Mouse (Mus musculus): ENCODE data around the gene Sh3bgrl2.

Gene Sh3bgrl2

DNA sequence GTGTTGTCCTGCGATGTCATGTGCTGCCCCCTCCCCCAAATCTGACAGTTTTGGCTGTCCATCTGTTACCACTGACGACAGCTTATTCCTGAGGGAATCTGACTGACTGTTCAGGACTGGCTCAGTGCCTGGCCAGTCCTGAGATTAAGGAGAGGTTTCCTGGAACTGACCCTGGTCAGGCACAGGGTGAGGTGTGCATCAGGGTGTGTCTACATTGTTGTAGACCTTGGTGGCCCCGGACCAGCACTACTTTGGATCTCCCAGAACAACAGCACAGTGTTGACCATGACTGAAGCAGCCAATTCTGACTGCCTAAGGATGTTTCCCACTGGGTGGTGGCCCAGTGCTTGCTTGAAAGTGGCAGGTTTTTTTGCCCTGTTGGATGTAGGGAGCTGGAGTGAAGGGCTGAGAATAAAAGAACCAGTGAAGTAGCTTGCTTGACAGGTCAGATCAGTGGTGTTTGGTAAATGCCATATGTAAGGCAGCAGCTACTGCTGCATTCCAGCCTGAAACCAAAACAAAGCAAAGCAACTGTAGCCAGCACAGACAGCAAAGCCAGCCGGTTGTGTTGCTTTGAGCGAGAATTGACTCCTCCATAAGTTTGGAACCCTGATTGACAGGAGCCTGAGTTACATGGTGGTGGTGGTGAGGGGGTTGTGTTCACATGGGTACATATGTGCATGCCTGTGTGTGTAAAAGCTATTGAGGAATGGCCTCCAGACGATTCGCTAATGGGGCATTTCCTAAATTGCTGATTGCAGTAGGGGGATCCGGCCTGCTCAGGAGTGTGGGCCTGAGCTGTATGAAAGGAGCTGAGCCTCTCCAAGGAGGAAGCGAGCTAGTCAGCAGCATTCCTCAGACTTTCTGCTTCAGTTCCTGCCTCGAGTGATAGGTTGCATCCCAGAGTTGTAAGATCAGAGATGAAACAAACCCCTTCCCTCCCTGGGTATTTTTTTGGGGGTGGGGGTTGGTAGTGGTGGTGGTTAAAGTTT lies 8.9 kb downstream of the Sh3bgrl2 start:
- in situ Hi-C loops (cut with MboI; ENCODE audit: low sequenced_read_pairs): no loop called here

DNA sequence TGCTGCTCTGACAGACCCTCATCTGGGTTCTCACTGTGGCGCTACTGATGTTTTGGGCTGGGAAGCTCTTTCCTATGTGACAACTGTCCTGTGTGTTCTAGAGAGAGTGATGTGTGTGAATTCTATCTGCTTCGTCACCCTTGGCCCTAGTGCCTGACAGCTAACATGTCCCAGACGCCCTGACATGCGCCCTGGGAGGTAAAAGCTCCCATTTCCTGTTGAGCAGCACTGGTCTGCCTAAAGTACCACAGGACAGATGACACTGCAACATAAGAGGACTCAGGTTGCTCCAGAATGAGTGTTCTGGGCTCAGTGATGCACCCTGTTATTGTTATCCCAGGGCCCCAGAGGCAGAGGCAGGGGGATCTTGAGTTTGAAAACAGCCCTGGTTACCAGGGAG lies 12.5 kb downstream of the Sh3bgrl2 start:
- in situ Hi-C loops (cut with MboI; ENCODE audit: low sequenced_read_pairs): no loop called here

DNA sequence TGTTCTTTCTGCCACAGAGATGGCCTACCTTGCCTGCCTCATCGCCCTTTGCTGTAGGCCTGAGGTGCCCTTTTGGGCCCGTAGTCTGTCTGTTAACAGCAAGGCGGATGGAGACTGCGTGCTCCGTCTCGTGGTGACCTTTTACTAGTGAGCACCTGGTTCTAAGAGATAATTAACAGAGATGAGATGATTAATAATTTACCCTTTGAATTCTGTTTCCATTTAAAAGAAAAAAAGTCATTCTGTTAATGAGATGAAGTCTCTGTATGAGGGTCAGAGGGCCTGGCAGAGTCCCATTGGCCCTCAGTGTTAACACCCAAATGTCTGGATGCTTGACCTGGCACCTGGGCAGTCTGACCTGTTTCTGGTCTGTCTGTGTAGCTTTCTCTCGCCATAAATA lies 14.8 kb downstream of the Sh3bgrl2 start:
- in situ Hi-C loops (cut with MboI; ENCODE audit: low sequenced_read_pairs): no loop called here

DNA sequence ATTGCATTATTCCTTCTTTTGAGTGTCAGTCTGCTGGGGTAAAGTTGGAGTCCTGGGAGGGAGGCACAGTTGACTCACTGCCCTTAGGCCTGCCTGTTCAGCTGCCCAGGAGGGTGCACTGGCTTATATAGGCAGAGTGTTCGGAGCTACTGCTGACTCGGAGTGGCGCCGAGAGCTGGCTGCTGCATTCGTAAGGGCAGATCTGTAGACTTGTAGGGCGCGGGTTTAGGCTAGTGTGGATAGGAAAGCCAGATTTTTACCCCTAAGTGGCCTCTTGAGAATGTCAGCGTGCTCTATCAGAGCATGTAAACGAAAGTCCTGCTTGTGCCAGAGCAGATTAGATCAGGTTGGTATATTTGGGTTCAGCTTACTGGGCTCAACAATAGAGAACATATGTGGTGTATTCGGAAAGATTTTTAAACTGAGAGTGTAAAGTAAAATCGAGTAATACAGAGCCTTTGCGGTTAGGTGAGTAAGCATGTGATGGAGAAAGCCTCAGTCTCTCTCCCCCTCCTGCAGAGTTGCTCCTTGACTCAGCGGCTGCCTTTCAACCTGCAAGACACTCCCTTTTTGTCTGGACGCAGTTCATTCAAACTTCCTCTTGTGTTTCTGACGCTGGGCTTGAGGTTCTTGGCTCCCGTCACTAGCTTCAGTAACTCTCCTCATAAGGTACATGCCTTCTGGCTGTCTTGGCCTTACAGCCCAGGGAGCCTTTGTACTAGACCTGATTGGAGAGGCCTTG lies 15.9 kb downstream of the Sh3bgrl2 start:
- in situ Hi-C loops (cut with MboI; ENCODE audit: low sequenced_read_pairs): no loop called here

DNA sequence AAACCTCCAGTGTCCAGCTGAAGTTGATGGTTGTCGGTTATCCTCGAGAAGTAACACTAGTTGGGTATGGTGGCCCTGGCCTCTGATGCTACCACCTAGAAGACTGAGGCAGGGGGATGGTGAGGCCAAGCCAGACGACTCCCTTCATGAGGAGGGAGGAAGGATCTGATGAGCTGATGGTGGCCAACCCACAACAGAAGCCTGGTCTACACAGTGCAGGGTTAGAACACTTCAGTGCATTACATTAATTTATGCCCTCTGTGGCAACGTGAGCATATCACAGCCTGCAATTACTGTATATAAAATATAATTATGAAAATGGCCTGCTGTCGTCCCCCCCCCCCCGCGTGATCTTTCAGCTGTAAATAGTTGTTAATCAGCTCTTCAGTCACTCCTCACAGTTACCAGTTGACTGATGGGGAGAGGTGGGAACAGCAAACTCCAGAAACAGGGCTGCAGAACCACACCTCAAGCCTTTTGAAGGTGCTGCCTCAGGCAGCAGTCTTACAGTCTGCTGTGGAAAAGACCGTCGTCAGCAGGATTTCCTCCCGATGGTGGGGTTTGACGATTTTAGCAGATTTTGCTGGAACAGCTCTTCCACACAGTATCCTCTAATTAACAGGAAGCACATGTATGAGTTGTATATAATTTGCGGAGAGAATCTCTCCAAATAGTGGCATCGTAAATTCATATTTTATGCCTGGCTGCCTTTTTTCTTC lies 17.0 kb downstream of the Sh3bgrl2 start:
- in situ Hi-C loops (cut with MboI; ENCODE audit: low sequenced_read_pairs): no loop called here

DNA sequence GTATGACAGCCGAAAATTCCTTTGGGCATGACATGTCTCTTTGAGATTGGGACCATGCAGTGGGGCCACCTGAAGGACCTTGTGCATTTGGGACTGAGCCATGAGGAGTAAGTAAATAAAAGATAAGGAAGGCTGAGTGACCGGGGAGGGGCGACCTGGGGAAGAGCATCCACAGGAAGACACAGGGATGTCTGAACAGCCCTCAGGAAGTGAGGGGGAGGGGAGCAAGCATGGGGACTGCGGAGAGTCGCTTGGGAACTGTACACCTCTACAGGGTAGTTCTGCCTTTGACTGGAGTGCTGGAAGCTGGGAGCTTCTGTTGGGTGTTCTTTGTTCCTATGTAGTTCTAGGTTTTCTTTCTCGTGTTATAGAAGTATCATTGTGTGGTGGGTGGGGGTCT lies 18.0 kb downstream of the Sh3bgrl2 start:
- in situ Hi-C loops (cut with MboI; ENCODE audit: low sequenced_read_pairs): no loop called here

DNA sequence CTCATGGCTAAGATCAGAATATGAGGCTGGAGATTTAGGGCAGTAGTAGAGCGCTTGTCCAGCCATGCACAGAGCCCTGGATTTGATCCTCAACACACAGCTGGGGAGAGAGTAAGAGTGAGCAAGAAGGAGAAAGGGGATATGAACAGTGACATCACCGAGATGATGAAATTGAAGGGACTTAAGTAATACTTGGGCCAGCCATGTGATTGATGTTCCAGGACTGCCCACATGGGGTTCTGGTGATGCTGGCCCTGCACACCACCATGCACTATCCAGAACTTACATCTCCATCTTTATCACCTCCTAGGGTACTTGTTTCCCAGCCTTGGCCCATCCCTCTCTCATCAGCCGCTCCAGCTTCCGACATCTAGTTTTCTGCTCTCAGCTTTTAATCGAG lies 20.0 kb downstream of the Sh3bgrl2 start:
- in situ Hi-C loops (cut with MboI; ENCODE audit: low sequenced_read_pairs): no loop called here

DNA sequence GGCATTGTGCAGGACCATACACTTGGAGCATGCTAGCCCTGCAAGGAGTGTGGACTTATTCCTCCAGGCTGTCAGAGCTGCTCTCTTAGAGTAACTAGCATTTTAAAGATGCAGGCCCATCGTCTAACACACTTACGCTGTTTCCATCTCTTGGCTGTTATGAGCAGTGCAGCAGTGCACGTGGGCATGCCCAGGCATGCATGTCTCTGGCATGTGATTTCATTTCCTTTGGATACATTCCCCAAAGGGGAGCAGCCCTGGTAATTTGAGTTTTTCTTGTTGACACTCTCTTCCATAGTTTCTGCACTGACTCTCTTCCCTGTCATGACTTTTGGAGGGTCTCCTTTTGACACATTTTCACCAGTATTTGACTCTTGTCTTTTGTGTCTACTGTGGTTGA lies 20.8 kb downstream of the Sh3bgrl2 start:
- in situ Hi-C loops (cut with MboI; ENCODE audit: low sequenced_read_pairs): no loop called here

DNA sequence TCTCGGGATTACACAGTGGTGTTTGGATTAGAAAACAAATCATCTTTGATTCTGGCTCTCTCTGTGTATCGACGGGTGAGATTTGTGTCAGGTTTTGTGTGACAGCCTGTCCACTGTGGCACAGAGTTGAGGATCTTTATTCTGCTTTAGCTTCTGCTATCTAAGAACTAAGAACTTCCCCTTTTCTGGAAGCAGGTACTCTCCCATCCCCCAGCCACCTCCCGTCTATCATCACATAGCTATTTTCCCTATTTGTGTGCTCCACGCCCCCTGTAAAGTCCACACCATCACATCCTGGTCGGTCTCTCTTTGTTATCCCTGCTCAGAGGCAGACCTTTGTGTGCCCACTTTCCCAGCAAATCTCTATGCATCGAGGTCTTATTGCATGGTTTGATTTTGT lies 21.8 kb downstream of the Sh3bgrl2 start:
- in situ Hi-C loops (cut with MboI; ENCODE audit: low sequenced_read_pairs): no loop called here

DNA sequence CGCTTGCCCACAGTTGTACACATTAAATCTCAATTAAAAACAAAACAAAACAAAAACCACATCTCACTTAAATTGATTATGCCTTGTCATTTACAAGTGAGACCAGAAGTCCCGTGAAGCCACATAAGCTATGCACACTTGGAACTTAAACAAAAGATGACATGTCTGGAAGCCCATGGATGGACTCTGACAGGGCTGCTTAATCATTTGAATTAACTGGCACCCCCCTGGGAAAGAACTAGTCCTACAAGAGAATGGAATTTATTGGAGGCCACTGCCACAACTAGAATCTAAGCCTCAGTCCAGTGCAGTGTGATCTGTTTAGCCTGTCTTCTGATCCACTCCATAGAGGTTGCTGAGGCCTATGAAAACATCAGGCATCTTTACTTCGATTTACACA lies 23.2 kb downstream of the Sh3bgrl2 start:
- in situ Hi-C loops (cut with MboI; ENCODE audit: low sequenced_read_pairs): no loop called here

DNA sequence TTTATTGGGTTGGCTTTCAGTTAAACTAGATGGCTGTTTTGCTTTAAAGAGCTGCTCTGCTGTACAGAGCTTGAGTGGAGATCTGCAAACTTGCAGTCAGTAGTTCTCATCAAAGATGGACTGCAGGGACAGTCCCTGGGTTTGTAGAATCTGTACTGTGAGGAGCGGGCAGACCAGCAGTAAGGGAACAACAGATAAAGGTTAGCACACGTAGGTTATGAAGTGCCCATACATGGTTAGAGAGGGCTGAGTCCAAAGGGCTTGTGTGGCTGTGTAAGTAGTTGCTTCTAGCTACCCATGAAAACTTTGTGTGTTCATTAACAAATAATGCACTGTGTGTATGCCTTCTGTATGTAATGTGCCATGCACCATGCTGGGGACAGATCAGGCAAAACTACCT lies 24.2 kb downstream of the Sh3bgrl2 start:
- in situ Hi-C loops (cut with MboI; ENCODE audit: low sequenced_read_pairs): no loop called here

DNA sequence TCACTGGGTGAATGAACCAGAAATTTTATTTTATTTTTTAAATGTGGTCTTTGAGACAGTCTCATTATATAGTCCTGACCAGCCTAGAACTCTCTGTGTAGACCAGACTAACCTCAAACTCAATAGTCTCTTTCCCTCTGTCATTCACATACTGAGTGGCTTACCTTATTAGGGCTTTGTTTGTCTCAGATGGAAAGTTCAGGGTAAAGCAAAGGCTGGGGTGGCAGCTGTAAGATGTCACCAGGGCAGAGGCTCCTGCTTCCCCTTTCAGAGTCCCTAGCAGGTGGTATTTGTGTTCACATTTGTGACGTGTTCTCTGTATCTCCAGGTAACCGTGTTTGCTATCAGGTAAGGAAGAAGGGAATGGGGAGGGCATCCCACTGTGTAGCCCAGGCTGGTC lies 24.7 kb downstream of the Sh3bgrl2 start:
- in situ Hi-C loops (cut with MboI; ENCODE audit: low sequenced_read_pairs): no loop called here

DNA sequence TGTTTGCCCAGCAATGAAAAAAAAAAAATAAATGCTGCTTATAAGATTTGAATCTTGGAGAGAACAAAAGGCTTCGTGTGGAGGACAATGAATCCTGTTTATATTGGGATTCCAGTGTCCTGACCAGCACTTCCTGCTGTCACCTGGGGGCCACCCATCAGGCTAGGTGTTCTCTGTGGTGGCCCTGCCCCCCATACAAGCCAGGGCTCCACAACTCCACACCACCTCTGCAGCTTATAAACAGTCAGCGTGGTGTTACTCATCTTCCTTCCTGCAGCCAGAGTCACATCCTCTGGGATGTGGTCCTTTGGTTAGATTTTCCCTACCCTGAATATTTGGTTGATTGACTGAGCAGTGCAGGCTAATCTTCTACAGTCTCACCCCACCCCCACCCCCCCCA lies 25.5 kb downstream of the Sh3bgrl2 start:
- in situ Hi-C loops (cut with MboI; ENCODE audit: low sequenced_read_pairs): no loop called here

DNA sequence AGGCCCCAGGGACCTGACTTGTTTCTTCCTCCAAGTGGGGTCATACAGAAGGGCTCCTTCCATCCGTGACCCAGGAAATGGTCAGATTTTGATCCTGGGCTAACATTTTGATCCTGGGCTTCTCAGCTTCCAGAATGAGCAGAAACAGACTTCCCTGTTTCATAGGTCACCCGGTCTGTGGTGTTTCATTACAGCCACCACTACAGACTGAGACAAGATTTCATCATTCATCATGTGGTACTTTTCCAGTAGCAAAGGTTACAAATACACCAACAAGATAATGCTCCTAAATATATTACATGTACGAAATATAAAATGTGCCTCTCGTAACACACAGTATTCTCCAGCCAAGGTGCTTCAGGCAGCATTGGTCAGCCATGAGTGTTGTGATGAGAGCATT lies 27.3 kb downstream of the Sh3bgrl2 start:
- in situ Hi-C loops (cut with MboI; ENCODE audit: low sequenced_read_pairs): no loop called here

DNA sequence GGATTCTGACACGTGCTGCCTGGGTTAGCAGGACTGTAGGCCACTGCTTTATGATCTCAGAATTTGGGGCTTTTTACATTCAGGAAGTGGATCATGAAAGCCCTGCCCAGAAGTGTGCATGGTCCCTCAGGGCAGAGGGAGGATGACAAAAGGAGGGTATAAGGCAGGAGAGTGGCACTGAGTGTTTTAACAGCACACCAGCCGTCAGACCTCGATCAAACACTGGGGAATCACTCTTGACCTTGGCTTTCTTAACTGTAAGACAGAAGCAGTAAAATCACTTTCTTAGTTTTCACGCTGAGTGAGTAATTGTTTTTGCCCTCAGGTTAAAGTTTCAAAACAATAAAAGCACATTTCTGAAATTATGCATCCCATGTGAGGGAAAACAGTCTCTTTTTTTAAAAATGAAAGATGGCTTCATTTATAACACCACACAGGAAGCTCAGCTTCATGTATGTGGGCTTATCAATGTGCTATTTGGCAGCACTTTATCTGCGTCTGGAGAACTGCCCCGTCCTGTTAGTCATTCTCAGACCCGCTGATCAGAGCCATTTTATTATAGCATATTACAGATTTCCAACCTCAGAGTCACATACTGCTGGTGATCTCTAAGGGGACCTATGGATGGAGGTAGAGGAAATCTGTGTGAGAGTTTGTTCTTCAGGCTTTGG lies 28.0 kb downstream of the Sh3bgrl2 start:
- in situ Hi-C loops (cut with MboI; ENCODE audit: low sequenced_read_pairs): no loop called here

DNA sequence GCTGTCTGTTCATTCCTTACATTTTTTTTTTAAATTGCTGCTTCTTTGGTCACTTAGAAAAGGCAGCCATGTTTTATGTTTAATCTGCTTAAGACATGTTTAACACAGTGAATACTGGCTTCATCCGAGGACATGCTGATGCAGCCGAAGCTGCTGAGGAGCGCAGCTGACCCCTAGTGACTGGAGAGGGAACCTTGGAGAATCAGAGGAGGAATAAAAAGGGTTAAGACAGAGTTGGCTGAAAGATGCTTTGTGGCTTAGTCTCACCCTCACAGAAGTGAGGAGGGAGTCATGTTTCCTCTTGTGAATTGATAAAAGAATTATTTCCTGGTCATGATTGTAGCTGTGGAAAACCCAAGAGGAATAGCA lies 28.5 kb downstream of the Sh3bgrl2 start:
- in situ Hi-C loops (cut with MboI; ENCODE audit: low sequenced_read_pairs): no loop called here

DNA sequence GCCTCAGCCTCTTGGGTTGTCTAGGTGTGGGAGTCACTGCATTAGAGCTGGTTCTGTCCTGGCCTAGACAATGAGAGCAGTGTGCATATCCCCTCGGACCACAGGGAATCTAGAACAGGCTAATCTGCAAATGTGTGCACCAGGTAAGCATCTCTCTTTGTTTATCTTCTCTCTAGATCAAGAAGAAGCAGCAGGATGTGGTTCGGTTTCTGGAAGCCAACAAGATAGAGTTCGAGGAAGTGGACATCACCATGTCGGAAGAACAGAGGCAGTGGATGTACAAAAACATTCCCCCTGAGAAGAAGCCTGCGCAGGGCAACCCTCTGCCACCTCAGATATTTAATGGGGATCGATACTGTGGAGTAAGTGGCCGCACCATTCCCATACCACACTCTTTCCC lies 29.1 kb downstream of the Sh3bgrl2 start:
- in situ Hi-C loops (cut with MboI; ENCODE audit: low sequenced_read_pairs): no loop called here

DNA sequence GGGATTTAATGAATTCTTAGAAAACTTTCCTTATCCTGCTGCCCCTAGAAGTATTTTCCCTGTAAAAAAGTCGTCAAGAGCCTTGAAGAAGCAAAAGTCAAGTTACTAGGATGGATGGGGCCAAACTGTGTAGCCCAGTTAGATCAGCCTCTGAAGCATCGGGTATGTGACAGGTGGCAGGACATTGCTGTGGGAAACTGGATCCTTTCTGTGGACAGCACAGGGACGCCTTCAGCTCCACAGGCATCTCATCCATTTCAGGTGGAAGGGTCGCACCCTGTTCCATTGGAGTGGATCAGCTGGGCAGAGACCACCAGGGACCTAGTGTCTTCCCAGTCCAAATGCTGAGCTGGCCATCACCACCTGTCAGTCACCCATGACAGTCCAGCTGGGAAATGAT lies 30.9 kb downstream of the Sh3bgrl2 start:
- in situ Hi-C loops (cut with MboI; ENCODE audit: low sequenced_read_pairs): no loop called here

DNA sequence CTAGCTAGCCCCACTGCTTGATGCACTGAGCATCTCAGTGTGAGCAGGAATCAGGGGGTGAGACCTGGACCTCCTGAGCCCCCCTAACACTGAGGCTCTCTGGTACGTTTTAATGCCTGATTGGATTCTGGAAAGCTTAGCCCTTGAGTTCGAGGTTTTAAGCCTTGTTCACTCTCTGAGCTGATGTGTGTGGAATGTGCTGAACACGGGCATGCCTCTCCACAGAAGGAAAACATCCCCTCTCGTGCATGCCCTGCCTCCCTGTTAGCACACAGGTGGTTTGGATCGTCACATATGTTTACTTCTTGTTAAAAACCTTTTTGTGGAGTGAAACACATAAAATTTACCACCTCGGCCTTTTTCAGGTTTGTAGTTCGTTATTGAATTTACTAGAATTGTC lies 34.6 kb downstream of the Sh3bgrl2 start:
- in situ Hi-C loops (cut with MboI; ENCODE audit: low sequenced_read_pairs): no loop called here

DNA sequence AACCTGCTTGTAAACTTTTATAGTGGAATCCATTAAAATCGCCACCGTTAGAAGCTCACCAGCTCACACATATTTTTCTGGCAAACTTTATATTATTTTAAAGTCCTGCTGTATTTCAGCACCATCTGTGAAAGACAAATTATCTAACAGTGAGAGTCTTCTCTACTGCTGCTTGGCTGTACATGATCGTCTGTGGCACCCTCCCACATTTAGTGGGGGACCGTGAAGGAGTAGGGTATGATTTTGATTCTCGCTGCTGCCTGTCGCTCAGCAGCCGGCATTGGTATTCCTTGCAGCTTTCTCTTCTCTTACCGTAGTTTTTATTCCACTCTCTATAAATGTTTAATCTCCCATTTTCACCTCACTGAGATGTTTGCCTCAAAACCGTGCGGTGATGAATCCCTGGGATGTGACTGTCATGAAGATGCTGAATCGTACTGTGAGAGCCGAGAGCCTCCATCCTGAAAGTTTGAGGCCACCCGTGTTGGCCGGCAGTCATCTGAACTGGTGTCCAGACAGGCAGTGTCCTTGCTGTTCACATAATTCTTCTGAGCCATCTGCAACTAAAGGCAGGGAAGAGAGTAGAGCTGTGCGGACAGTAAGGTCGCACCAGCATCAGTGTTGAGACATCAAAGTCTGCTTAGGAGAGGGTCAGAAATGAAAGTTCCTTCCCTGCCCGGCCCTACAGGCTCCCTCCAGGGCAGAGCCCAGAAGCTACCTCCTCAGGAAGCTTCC lies 38.4 kb downstream of the Sh3bgrl2 start:
- in situ Hi-C loops (cut with MboI; ENCODE audit: low sequenced_read_pairs): no loop called here

Measured in CH12F3 (cell line).